Mouse (Mus musculus): Measurements from ENCODE around the gene Rap1gap2. TPM values are rescaled to one million over a fixed set of nuclear protein-coding genes. Genes with fewer than 3 reads are reported as not detected.
"Not testable (repeated sequence)": the region's sequence is repeated elsewhere in the genome, so short reads cannot be mapped to it uniquely, and the experiment has no call there.

The Rap1gap2 gene
- polyA plus RNA-seq, 1 experiment from 2014 or later = 11.4 TPM

DNA sequence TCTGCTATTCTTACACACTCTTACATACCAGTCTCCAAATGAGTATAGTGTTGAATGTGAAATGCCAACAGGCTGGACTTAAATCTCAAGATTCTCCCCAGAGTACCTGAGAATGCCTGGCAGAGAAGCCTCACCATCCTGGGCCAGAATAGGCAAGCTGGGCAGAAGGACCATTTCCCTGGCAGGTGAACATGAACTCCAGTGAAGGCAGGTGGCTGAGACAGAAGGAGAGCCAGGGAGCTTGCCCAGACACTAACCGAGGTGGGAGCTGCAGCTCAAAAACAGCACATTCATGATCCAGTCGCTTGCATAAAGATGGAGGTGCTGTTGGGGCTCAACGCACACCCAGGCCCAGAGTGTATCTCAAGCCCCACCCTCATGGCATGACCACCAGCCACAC lies 28.3 kb downstream of the Rap1gap2 start:
- WGBS = 81% methylated on average over 3 of the region's 3 CpGs
- no peak overlapping the region for H3K9ac ChIP-seq (ENCODE audit: low read depth, low read length)
- no peak for TF ChIP-seq CTCF (IDR thresholded peaks at IDR 0.05; ENCODE audit: low read depth)
- no peaks in the 10 kb centered on the region for H3K36me3 ChIP-seq (ENCODE audit: insufficient read depth, low read length)
- no peaks in the 10 kb centered on the region for H3K9me3 ChIP-seq (replicated peaks; ENCODE audit: low read length)
- no peak for ATAC-seq (replicated peaks; ENCODE audit: low FRiP score, low read depth)
- H3K4me1 ChIP-seq (replicated peaks; ENCODE audit: insufficient read depth, low read length) = no peaks in the 10 kb centered on the region
- H3K4me3 ChIP-seq (replicated peaks; ENCODE audit: low read depth, low read length) = no peak overlapping the region
- no peak overlapping the region for H3K27ac ChIP-seq
- no peak overlapping the region for H3K4me2 ChIP-seq (ENCODE audit: low read length)
- H3K27me3 ChIP-seq (ENCODE audit: insufficient read depth, low read length) = no peaks in the 10 kb centered on the region
- DNase-seq (ENCODE audit: low spot score) = no peak

DNA sequence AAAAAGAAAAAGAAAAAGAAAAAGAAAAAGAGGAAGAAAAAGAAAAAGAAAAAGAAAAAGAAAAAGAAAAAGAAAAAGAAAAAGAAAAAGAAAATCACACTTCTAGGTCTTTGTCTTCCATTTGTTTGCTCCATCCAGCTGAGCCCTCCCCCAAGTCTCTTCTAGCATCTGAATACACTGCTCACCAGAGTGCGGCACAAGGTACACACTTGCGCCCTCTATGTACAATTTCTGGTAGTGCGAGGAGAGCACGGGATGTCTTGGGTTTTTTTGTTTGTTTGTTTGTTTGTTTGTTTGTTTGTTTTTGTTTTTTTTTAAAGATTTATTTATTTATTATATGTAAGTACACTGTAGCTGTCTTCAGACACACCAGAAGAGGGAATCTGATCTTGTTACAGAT lies 29.4 kb downstream of the Rap1gap2 start:
- TF ChIP-seq CTCF (IDR thresholded peaks at IDR 0.05; ENCODE audit: low read depth) = peak; percentile 31; the same call in 1 of the 2 replicates
- H3K9ac ChIP-seq (ENCODE audit: low read depth, low read length); ATAC-seq (replicated peaks; ENCODE audit: low FRiP score, low read depth); H3K27me3 ChIP-seq (ENCODE audit: insufficient read depth, low read length); DNase-seq (ENCODE audit: low spot score); H3K27ac ChIP-seq; H3K4me3 ChIP-seq (replicated peaks; ENCODE audit: low read depth, low read length); H3K4me2 ChIP-seq (ENCODE audit: low read length); H3K4me1 ChIP-seq (replicated peaks; ENCODE audit: insufficient read depth, low read length); H3K36me3 ChIP-seq (ENCODE audit: insufficient read depth, low read length); H3K9me3 ChIP-seq (replicated peaks; ENCODE audit: low read length): not testable (repeated sequence)
- 50% methylated on average over 4 of the region's 4 CpGs for WGBS

DNA sequence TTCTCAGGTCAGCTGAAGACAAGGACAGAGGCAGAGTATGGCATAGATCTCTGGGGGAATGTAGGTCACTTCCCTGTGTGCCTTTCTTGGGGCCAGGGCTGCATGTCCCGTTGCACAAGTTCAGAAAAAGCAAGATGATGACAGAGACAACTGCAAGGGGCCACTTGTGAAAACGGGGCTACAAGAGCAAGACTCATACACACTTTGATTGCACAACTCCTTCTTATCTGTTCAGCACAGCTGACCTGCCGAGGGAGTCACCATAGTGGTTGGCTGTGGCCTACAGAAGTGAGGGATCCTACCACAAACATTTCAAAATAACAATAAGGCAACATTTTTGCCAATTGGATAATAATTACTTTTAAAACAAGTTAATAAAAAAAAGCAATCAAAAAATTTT lies 33.6 kb downstream of the Rap1gap2 start:
- no peak overlapping the region for H3K27ac ChIP-seq
- 57% methylated on average over 3 of the region's 3 CpGs for WGBS

DNA sequence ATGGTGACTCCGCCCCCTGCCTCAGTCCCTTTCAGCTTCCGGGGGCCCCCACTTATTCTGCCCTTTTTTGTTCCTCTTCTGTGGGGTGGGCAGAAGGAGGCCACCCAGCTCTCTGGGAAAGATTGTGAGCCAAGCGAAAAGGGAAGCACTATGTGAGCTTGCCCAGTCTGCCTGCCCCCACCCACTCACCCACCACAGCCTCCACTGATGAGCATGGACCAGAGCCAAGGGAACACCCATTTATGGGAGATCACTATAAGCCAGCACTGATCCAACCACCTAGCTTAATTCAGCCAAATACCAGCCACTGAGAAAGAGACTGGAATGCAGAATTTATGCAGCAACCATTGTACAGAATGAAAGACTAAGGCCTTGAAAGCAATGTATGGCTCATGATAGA lies 34.8 kb downstream of the Rap1gap2 start:
- DNase-seq (ENCODE audit: low spot score) (no peak), ATAC-seq (replicated peaks; ENCODE audit: low FRiP score, low read depth) (no peak)
- no peak overlapping the region for H3K4me3 ChIP-seq (replicated peaks; ENCODE audit: low read depth, low read length)
- H3K9me3 ChIP-seq (replicated peaks; ENCODE audit: low read length) = no peaks in the 10 kb centered on the region
- TF ChIP-seq CTCF (IDR thresholded peaks at IDR 0.05; ENCODE audit: low read depth) = no peak
- H3K27me3 ChIP-seq (ENCODE audit: insufficient read depth, low read length) = no peaks in the 10 kb centered on the region
- H3K4me1 ChIP-seq (replicated peaks; ENCODE audit: insufficient read depth, low read length) = no peaks in the 10 kb centered on the region
- H3K4me2 ChIP-seq (ENCODE audit: low read length) = no peak overlapping the region
- H3K36me3 ChIP-seq (ENCODE audit: insufficient read depth, low read length) = no peaks in the 10 kb centered on the region
- no peak overlapping the region for H3K27ac ChIP-seq
- H3K9ac ChIP-seq (ENCODE audit: low read depth, low read length) = no peak overlapping the region
- WGBS = 83% methylated on average over 3 of the region's 3 CpGs

More for the DNA sequence above, 33.6 kb downstream of the Rap1gap2 start:
- H3K4me2 ChIP-seq (ENCODE audit: low read length) = no peak overlapping the region
- no peaks in the 10 kb centered on the region for H3K36me3 ChIP-seq (ENCODE audit: insufficient read depth, low read length)
- DNase-seq (ENCODE audit: low spot score) (no peak), ATAC-seq (replicated peaks; ENCODE audit: low FRiP score, low read depth) (no peak)
- H3K4me3 ChIP-seq (replicated peaks; ENCODE audit: low read depth, low read length) = no peak overlapping the region
- H3K9ac ChIP-seq (ENCODE audit: low read depth, low read length) = no peak overlapping the region
- H3K9me3 ChIP-seq (replicated peaks; ENCODE audit: low read length) = no peaks in the 10 kb centered on the region
- TF ChIP-seq CTCF (IDR thresholded peaks at IDR 0.05; ENCODE audit: low read depth) = no peak
- no peaks in the 10 kb centered on the region for H3K4me1 ChIP-seq (replicated peaks; ENCODE audit: insufficient read depth, low read length)
- H3K27me3 ChIP-seq (ENCODE audit: insufficient read depth, low read length) = no peaks in the 10 kb centered on the region

DNA sequence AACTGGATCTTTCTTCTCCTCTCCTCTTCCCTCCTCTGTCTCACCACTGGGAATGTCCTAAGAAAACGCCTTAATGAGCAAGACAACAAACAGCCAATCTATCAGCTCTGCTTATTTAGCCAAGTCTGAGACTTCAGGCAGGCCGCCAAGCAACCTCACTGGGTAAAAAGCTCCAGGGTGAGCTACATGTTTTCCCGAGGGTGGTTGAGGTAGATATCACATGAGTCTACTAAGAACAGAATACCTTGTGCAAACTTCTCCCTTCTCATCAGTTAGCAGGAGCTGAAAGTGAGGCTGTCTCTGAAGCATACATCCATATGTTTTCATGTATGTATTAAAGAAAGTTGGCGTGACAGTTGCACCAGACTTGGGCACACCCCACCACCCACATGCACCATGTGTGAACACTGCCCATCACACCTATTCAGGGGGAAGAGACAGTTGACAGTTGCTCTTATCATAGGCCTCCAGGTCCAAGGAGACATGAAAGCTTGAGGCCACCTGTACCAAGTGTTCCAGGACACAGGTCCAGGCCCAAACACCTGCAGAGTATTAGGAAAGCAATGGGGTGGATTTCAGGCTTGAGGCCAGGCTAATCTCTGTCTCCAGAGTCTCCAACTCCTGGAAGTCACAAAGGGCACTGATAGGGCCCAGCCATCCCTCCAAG lies 35.8 kb downstream of the Rap1gap2 start:
- 72% methylated on average over 4 of the region's 4 CpGs for WGBS
- no peak for ATAC-seq (replicated peaks; ENCODE audit: low FRiP score, low read depth)
- H3K4me1 ChIP-seq (replicated peaks; ENCODE audit: insufficient read depth, low read length) = no peaks in the 10 kb centered on the region

DNA sequence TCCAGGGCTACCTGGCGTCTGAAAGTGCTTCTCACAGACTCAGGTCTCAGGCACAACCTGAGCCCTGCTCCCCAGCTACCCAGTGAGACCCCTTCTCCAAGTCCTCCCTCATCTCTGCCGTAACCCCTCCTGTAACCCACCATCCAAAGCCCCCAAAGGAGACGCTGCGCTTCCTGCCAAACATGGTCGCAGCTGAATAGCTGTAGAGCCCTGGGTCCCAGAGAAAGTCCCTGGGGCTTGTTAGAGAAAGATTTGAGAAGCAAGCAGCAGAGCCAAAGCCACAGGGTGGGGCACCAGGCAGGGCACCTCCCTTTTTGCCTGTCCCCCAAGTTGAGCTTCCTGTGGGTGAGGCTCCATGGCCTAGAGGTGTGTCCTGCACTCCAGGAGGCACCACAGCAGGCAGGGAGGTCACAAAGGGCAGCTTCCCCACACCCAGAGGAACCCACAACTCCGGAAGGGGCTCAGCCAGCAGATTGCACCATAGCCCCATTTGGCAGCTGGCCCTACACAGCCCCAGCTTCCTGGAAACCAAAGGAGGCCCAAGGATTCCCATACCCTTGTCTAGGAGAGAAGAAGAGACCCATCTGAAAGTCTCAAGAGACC lies 38.2 kb downstream of the Rap1gap2 start:
- H3K4me1 ChIP-seq (replicated peaks; ENCODE audit: insufficient read depth, low read length) = no peaks in the 10 kb centered on the region

More for the DNA sequence above, 35.8 kb downstream of the Rap1gap2 start:
- Histone ChIP-seq H3K4me2 (ENCODE audit: low read length) (no peak overlapping the region), H3K9me3 (replicated peaks; ENCODE audit: low read length) (no peaks in the 10 kb centered on the region), H3K27ac (no peak overlapping the region), H3K9ac (ENCODE audit: low read depth, low read length) (no peak overlapping the region), H3K36me3 (ENCODE audit: insufficient read depth, low read length) (no peaks in the 10 kb centered on the region), H3K27me3 (ENCODE audit: insufficient read depth, low read length) (no peaks in the 10 kb centered on the region), H3K4me3 (replicated peaks; ENCODE audit: low read depth, low read length) (no peak overlapping the region)
- TF ChIP-seq CTCF (IDR thresholded peaks at IDR 0.05; ENCODE audit: low read depth) = no peak
- no peak for DNase-seq (ENCODE audit: low spot score)

More for the DNA sequence above, 38.2 kb downstream of the Rap1gap2 start:
- no peak overlapping the region for H3K4me2 ChIP-seq (ENCODE audit: low read length)
- H3K27me3 ChIP-seq (ENCODE audit: insufficient read depth, low read length) = no peaks in the 10 kb centered on the region
- no peaks in the 10 kb centered on the region for H3K36me3 ChIP-seq (ENCODE audit: insufficient read depth, low read length)
- no peak overlapping the region for H3K4me3 ChIP-seq (replicated peaks; ENCODE audit: low read depth, low read length)
- ATAC-seq (replicated peaks; ENCODE audit: low FRiP score, low read depth) = no peak
- no peak overlapping the region for H3K27ac ChIP-seq
- no peaks in the 10 kb centered on the region for H3K9me3 ChIP-seq (replicated peaks; ENCODE audit: low read length)
- DNase-seq (ENCODE audit: low spot score) = no peak
- H3K9ac ChIP-seq (ENCODE audit: low read depth, low read length) = no peak overlapping the region
- WGBS = 70% methylated on average over 6 of the region's 6 CpGs
- no peak for TF ChIP-seq CTCF (IDR thresholded peaks at IDR 0.05; ENCODE audit: low read depth)

Measured in kidney, postnatal 0 days (tissue).